Mouse (Mus musculus): Measurements from ENCODE around the gene Btbd35f25. TPM values are rescaled to one million over a fixed set of nuclear protein-coding genes. Genes with fewer than 3 reads are reported as not detected.
"Not testable (repeated sequence)": the region's sequence is repeated elsewhere in the genome, so short reads cannot be mapped to it uniquely, and the experiment has no call there.

Btbd35f25 gene
- not detected in 2 replicates for polyA plus RNA-seq (2014; fragmentation: Nextera tagmentation; extraction: Ambion mirVana)

- H3K9me3 ChIP-seq (ENCODE audit: control insufficient read depth, low read length); H3K4me2 ChIP-seq (replicated peaks); H3K27me3 ChIP-seq (ENCODE audit: control insufficient read depth, insufficient read depth, low read length); H3K9ac ChIP-seq; H3K27ac ChIP-seq; H3K4me3 ChIP-seq (replicated peaks; ENCODE audit: low read length); H3K4me1 ChIP-seq (replicated peaks; ENCODE audit: control insufficient read depth, insufficient read depth, low read length); H3K36me3 ChIP-seq (replicated peaks; ENCODE audit: control insufficient read depth, insufficient read depth); DNase-seq (ENCODE audit: low spot score); ATAC-seq (ENCODE audit: low FRiP score): not testable (repeated sequence)
- 74% methylated on average over 3 of the region's 4 CpGs for WGBS
Observed at GRCm38 (mm10) chrX:31717056-31717455, at the start of gene Btbd35f25. Gene Btbd35f25 (minus strand): TSS chrX:31717156.

GRCm38 (mm10) chrX:31766255-31766654 is 49.3 kb upstream of the Btbd35f25 start:
- DNase-seq (ENCODE audit: low spot score) (no peak), ATAC-seq (ENCODE audit: low FRiP score) (no peak)
- H3K9ac ChIP-seq, result no peak overlapping the region
- H3K36me3 ChIP-seq (replicated peaks; ENCODE audit: control insufficient read depth, insufficient read depth), result no peaks in the 10 kb centered on the region
- H3K4me2 ChIP-seq (replicated peaks), result no peak overlapping the region
- no peak overlapping the region for H3K4me3 ChIP-seq (replicated peaks; ENCODE audit: low read length)
- no peaks in the 10 kb centered on the region for H3K4me1 ChIP-seq (replicated peaks; ENCODE audit: control insufficient read depth, insufficient read depth, low read length)
- H3K27me3 ChIP-seq (ENCODE audit: control insufficient read depth, insufficient read depth, low read length), result no peaks in the 10 kb centered on the region
- no peak overlapping the region for H3K27ac ChIP-seq
- peaks cover 93% of the 10 kb centered on the region for H3K9me3 ChIP-seq (ENCODE audit: control insufficient read depth, low read length)

- Histone ChIP-seq H3K4me2 (replicated peaks) (no peak overlapping the region), H3K4me1 (replicated peaks; ENCODE audit: control insufficient read depth, insufficient read depth, low read length) (no peaks in the 10 kb centered on the region), H3K27ac (no peak overlapping the region), H3K9me3 (ENCODE audit: control insufficient read depth, low read length) (peaks cover 88% of the 10 kb centered on the region), H3K9ac (no peak overlapping the region), H3K27me3 (ENCODE audit: control insufficient read depth, insufficient read depth, low read length) (no peaks in the 10 kb centered on the region), H3K36me3 (replicated peaks; ENCODE audit: control insufficient read depth, insufficient read depth) (no peaks in the 10 kb centered on the region), H3K4me3 (replicated peaks; ENCODE audit: low read length) (no peak overlapping the region)
- ATAC-seq (ENCODE audit: low FRiP score) (no peak), DNase-seq (ENCODE audit: low spot score) (no peak)
- WGBS, result 98% methylated on average over 1 of the region's 1 CpGs
Observed at GRCm38 (mm10) chrX:31764001-31764400, 47.0 kb upstream of the Btbd35f25 start.

GRCm38 (mm10) chrX:31745079-31745478 is 28.1 kb upstream of the Btbd35f25 start:
- WGBS, result 87% methylated on average over 10 of the region's 10 CpGs
- no peaks in the 10 kb centered on the region for H3K4me1 ChIP-seq (replicated peaks; ENCODE audit: control insufficient read depth, insufficient read depth, low read length)
- no peak for DNase-seq (ENCODE audit: low spot score)

GRCm38 (mm10) chrX:31736958-31737357 is 20.0 kb upstream of the Btbd35f25 start:
- H3K4me1 ChIP-seq (replicated peaks; ENCODE audit: control insufficient read depth, insufficient read depth, low read length), result no peaks in the 10 kb centered on the region
- no peak overlapping the region for H3K4me2 ChIP-seq (replicated peaks)
- no peak for ATAC-seq (ENCODE audit: low FRiP score)
- DNase-seq (ENCODE audit: low spot score), result no peak
- no peaks in the 10 kb centered on the region for H3K36me3 ChIP-seq (replicated peaks; ENCODE audit: control insufficient read depth, insufficient read depth)
- peaks cover 51% of the 10 kb centered on the region for H3K9me3 ChIP-seq (ENCODE audit: control insufficient read depth, low read length)
- no peaks in the 10 kb centered on the region for H3K27me3 ChIP-seq (ENCODE audit: control insufficient read depth, insufficient read depth, low read length)
- no peak overlapping the region for H3K4me3 ChIP-seq (replicated peaks; ENCODE audit: low read length)
- H3K27ac ChIP-seq, result no peak overlapping the region
- 76% methylated on average over 6 of the region's 6 CpGs for WGBS
- H3K9ac ChIP-seq, result no peak overlapping the region

More at GRCm38 (mm10) chrX:31745079-31745478, 28.1 kb upstream of the Btbd35f25 start:
- ATAC-seq (ENCODE audit: low FRiP score), result no peak; the same call in 1 of the 2 replicates
- Histone ChIP-seq H3K4me3 (replicated peaks; ENCODE audit: low read length) (no peak overlapping the region), H3K4me2 (replicated peaks) (no peak overlapping the region), H3K27ac (no peak overlapping the region), H3K9me3 (ENCODE audit: control insufficient read depth, low read length) (peaks cover 77% of the 10 kb centered on the region), H3K27me3 (ENCODE audit: control insufficient read depth, insufficient read depth, low read length) (no peaks in the 10 kb centered on the region), H3K36me3 (replicated peaks; ENCODE audit: control insufficient read depth, insufficient read depth) (no peaks in the 10 kb centered on the region), H3K9ac (no peak overlapping the region)

Other genes with a start within 250 kb of the Btbd35f25 start
- gene Gm21883, start 142.9 kb downstream of the Btbd35f25 start, polyA plus RNA-seq (2014; fragmentation: Nextera tagmentation; extraction: Ambion mirVana), result not detected in 2 replicates
- gene Spin2e, start 98.2 kb downstream of the Btbd35f25 start, polyA plus RNA-seq (2014; fragmentation: Nextera tagmentation; extraction: Ambion mirVana), result not detected in 2 replicates
- not detected in 2 replicates for gene Gm21637, start 244.9 kb upstream of the Btbd35f25 start, polyA plus RNA-seq (2014; fragmentation: Nextera tagmentation; extraction: Ambion mirVana)